Mouse (Mus musculus) CH12.LX (cell line): ENCODE measurements around the gene Strip1.

Experiments used
- CHD1 ChIP-seq: IDR thresholded peaks from 2 replicates; pipeline ENCODE4 v1.6.1; 2012; ENCODE audit warnings: low read depth, low read length, improper control_type of control experiment, inconsistent platforms
- CHD2 ChIP-seq: IDR thresholded peaks from 2 replicates; pipeline ENCODE4 v1.6.1; 2011; ENCODE audit warnings: low read length, improper control_type of control experiment
- CTCF ChIP-seq, 2 experiments: IDR thresholded peaks in 1 of 2; conservative IDR thresholded peaks in 1 of 2; 2 replicates each; pipeline ENCODE4 v1.5.1; 2011 to 2012; ENCODE audit warnings: low read depth in 2 of 2, low read length in 2 of 2, improper control_type of control experiment in 1 of 2, inconsistent platforms in 1 of 2, mild to moderate bottlenecking in 1 of 2, moderate library complexity in 1 of 2
- E2F4 ChIP-seq: IDR thresholded peaks from 2 replicates; pipeline ENCODE4 v1.6.1; 2011; ENCODE audit warnings: low read depth, low read length, improper control_type of control experiment; ENCODE audit not compliant: insufficient replicate concordance
- ELF1 ChIP-seq: IDR thresholded peaks from 2 replicates; pipeline ENCODE4 v1.6.1; 2014; ENCODE audit warnings: low read depth, mild to moderate bottlenecking, inconsistent platforms, low read length, improper control_type of control experiment
- EP300 ChIP-seq: IDR thresholded peaks from 2 replicates; pipeline ENCODE4 v1.6.1; 2011; ENCODE audit warnings: low read length, improper control_type of control experiment
- MAZ ChIP-seq: IDR thresholded peaks from 2 replicates; pipeline ENCODE4 v1.6.1; 2012; ENCODE audit warnings: low read depth, mild to moderate bottlenecking, inconsistent platforms, low read length, improper control_type of control experiment, moderate library complexity
- POLR2A ChIP-seq: IDR thresholded peaks from 2 replicates; pipeline ENCODE4 v1.6.1; 2011; ENCODE audit warnings: low read depth, mild to moderate bottlenecking, improper control_type of control experiment, low read length
- RCOR1 ChIP-seq: conservative IDR thresholded peaks from 2 replicates; pipeline ENCODE4 v1.6.1; 2012; ENCODE audit warnings: low read depth, mild to moderate bottlenecking, inconsistent platforms, low read length, improper control_type of control experiment
- SIN3A ChIP-seq: IDR thresholded peaks from 2 replicates; pipeline ENCODE4 v1.6.1; 2012; ENCODE audit warnings: low read length, improper control_type of control experiment, inconsistent platforms
- TCF12 ChIP-seq: IDR thresholded peaks from 2 replicates; pipeline ENCODE4 v1.6.1; 2014; ENCODE audit warnings: low read depth, mild to moderate bottlenecking, inconsistent platforms, low read length, improper control_type of control experiment
- USF1 ChIP-seq: IDR thresholded peaks from 2 replicates; pipeline ENCODE4 v1.6.1; 2014; ENCODE audit warnings: low read depth, mild to moderate bottlenecking, inconsistent platforms, low read length, improper control_type of control experiment
- ZC3H11A ChIP-seq: IDR thresholded peaks from 2 replicates; pipeline ENCODE4 v1.6.1; 2012; ENCODE audit warnings: low read depth, mild to moderate bottlenecking, inconsistent platforms, low read length, improper control_type of control experiment
- ZNF384 ChIP-seq: IDR thresholded peaks from 2 replicates; pipeline ENCODE4 v1.6.1; 2012; ENCODE audit warnings: low read depth, low read length, improper control_type of control experiment, inconsistent platforms

- TF ChIP-seq E2F4 (no peak), ZNF384 (no peak), CTCF (conservative IDR thresholded peaks at IDR 0.05 in 1 of 2, IDR thresholded peaks at IDR 0.05 in 1 of 2; ENCODE audit: low read depth in 2 of 2, low read length in 2 of 2) (no peak), POLR2A (no peak), CHD2 (no peak), EP300 (no peak), MAZ (no peak), ELF1 (no peak), CHD1 (no peak), RCOR1 (no peak), ZC3H11A (no peak), SIN3A (no peak), TCF12 (no peak), USF1 (no peak)
Measured at GRCm38 (mm10) chr3:107654861-107655260, 23.4 kb upstream of the Strip1 start.
